Mouse (Mus musculus): ENCODE measurements around the gene Slc16a12. TPM values are rescaled to one million over a fixed set of nuclear protein-coding genes. Genes with fewer than 3 reads are reported as not detected.
A peak's percentile ranks its signal among the peaks of the same experiment; 100 is the strongest.
"Not testable (repeated sequence)": the region's sequence is repeated elsewhere in the genome, so short reads cannot be mapped to it uniquely, and the experiment has no call there.

The Slc16a12 gene
- polyA plus RNA-seq, 1 experiment from 2014 or later, result 5.3 TPM

- no peak for ATAC-seq
- peaks cover 9% of the 10 kb centered on the region for H3K36me3 ChIP-seq (ENCODE audit: control insufficient read depth, insufficient read depth)
- 74% methylated on average over 6 of the region's 6 CpGs for WGBS
These were observed 96.1 kb downstream of the Slc16a12 start for GRCm38 (mm10) chr19:34650997-34651396.

GRCm38 (mm10) chr19:34650276-34650675 is 96.8 kb downstream of the Slc16a12 start:
- Histone ChIP-seq H3K27me3 (replicated peaks; ENCODE audit: control insufficient read depth, insufficient read depth, low read length) (no peaks in the 10 kb centered on the region), H3K36me3 (ENCODE audit: control insufficient read depth, insufficient read depth) (peaks cover 9% of the 10 kb centered on the region), H3K4me2 (replicated peaks; ENCODE audit: low read depth) (no peak overlapping the region), H3K9me3 (ENCODE audit: control insufficient read depth) (no peaks in the 10 kb centered on the region), H3K4me1 (replicated peaks; ENCODE audit: control insufficient read depth, insufficient read depth, low read length) (no peaks in the 10 kb centered on the region), H3K9ac (ENCODE audit: low read depth, low read length) (no peak overlapping the region), H3K27ac (ENCODE audit: low read depth, low read length) (no peak overlapping the region), H3K4me3 (ENCODE audit: low read depth, low read length) (no peak overlapping the region)
- ATAC-seq, result no peak
- TF ChIP-seq CTCF (IDR thresholded peaks at IDR 0.05; ENCODE audit: low read depth), result no peak
- WGBS, result 74% methylated on average over 3 of the region's 3 CpGs

More at GRCm38 (mm10) chr19:34650997-34651396, 96.1 kb downstream of the Slc16a12 start:
- Histone ChIP-seq H3K9ac (ENCODE audit: low read depth, low read length) (no peak overlapping the region), H3K27ac (ENCODE audit: low read depth, low read length) (no peak overlapping the region), H3K9me3 (ENCODE audit: control insufficient read depth) (no peaks in the 10 kb centered on the region), H3K4me3 (ENCODE audit: low read depth, low read length) (no peak overlapping the region), H3K4me2 (replicated peaks; ENCODE audit: low read depth) (no peak overlapping the region), H3K27me3 (replicated peaks; ENCODE audit: control insufficient read depth, insufficient read depth, low read length) (no peaks in the 10 kb centered on the region), H3K4me1 (replicated peaks; ENCODE audit: control insufficient read depth, insufficient read depth, low read length) (no peaks in the 10 kb centered on the region)
- TF ChIP-seq CTCF (IDR thresholded peaks at IDR 0.05; ENCODE audit: low read depth), result no peak

- 82% methylated on average over 6 of the region's 8 CpGs for WGBS
- not testable (repeated sequence) for H3K27ac ChIP-seq (ENCODE audit: low read depth, low read length); H3K27me3 ChIP-seq (replicated peaks; ENCODE audit: control insufficient read depth, insufficient read depth, low read length); H3K9ac ChIP-seq (ENCODE audit: low read depth, low read length); H3K36me3 ChIP-seq (ENCODE audit: control insufficient read depth, insufficient read depth); ATAC-seq; H3K4me1 ChIP-seq (replicated peaks; ENCODE audit: control insufficient read depth, insufficient read depth, low read length); H3K4me3 ChIP-seq (ENCODE audit: low read depth, low read length); H3K4me2 ChIP-seq (replicated peaks; ENCODE audit: low read depth); H3K9me3 ChIP-seq (ENCODE audit: control insufficient read depth)
These were observed 99.5 kb downstream of the Slc16a12 start for GRCm38 (mm10) chr19:34647630-34648029.

GRCm38 (mm10) chr19:34642616-34643015 is 104.5 kb downstream of the Slc16a12 start:
- H3K27ac ChIP-seq (ENCODE audit: low read depth, low read length), result no peak overlapping the region
- 39% methylated on average over 5 of the region's 5 CpGs for WGBS
- no peaks in the 10 kb centered on the region for H3K9me3 ChIP-seq (ENCODE audit: control insufficient read depth)
- no peaks in the 10 kb centered on the region for H3K36me3 ChIP-seq (ENCODE audit: control insufficient read depth, insufficient read depth)
- H3K9ac ChIP-seq (ENCODE audit: low read depth, low read length), result no peak overlapping the region
- no peak for TF ChIP-seq CTCF (IDR thresholded peaks at IDR 0.05; ENCODE audit: low read depth)
- peak; percentile 14; the same call in 1 of the 2 replicates for ATAC-seq
- 0 out of 2 replicates have a peak, but pooled peaks cover 3% of the 10 kb centered on the region for H3K4me1 ChIP-seq (replicated peaks; ENCODE audit: control insufficient read depth, insufficient read depth, low read length)
- H3K4me3 ChIP-seq (ENCODE audit: low read depth, low read length), result peak overlapping the region; percentile 24; the same call in 1 of the 2 replicates
- H3K27me3 ChIP-seq (replicated peaks; ENCODE audit: control insufficient read depth, insufficient read depth, low read length), result no peaks in the 10 kb centered on the region
- peak overlapping the region; percentile 65 for H3K4me2 ChIP-seq (replicated peaks; ENCODE audit: low read depth)

GRCm38 (mm10) chr19:34640623-34641022 is 106.5 kb downstream of the Slc16a12 start, which contains the start of the genes Ifit1bl2 and Ifit1:
Gene Ifit1bl2, minus strand, starts transcription at chr19:34640743.
Gene Ifit1, plus strand, starts transcription at chr19:34640871.
- 9% methylated on average over 4 of the region's 4 CpGs for WGBS
- peak; percentile 74 for ATAC-seq
- TF ChIP-seq CTCF (IDR thresholded peaks at IDR 0.05; ENCODE audit: low read depth), result 0 out of 2 replicates have a peak, but pooled peaks have one; percentile 9
- peak within 1 kb of the TSS; percentile 41 for H3K27ac ChIP-seq (ENCODE audit: low read depth, low read length)
- H3K4me1 ChIP-seq (replicated peaks; ENCODE audit: control insufficient read depth, insufficient read depth, low read length), result 0 out of 2 replicates have a peak, but pooled peaks cover 3% of the 10 kb centered on the region
- peak within 1 kb of the TSS; percentile 24 for H3K4me3 ChIP-seq (ENCODE audit: low read depth, low read length)
- H3K9ac ChIP-seq (ENCODE audit: low read depth, low read length), result peak within 1 kb of the TSS; percentile 43
- H3K9me3 ChIP-seq (ENCODE audit: control insufficient read depth), result no peaks in the 10 kb centered on the region
- H3K36me3 ChIP-seq (ENCODE audit: control insufficient read depth, insufficient read depth), result no peaks in the 10 kb centered on the region
- peak within 1 kb of the TSS; percentile 65 for H3K4me2 ChIP-seq (replicated peaks; ENCODE audit: low read depth)
- no peaks in the 10 kb centered on the region for H3K27me3 ChIP-seq (replicated peaks; ENCODE audit: control insufficient read depth, insufficient read depth, low read length)

- no peaks in the 10 kb centered on the region for H3K9me3 ChIP-seq (ENCODE audit: control insufficient read depth)
- H3K4me1 ChIP-seq (replicated peaks; ENCODE audit: control insufficient read depth, insufficient read depth, low read length), result 0 out of 2 replicates have a peak, but pooled peaks cover 3% of the 10 kb centered on the region
- 10% methylated on average over 3 of the region's 3 CpGs for WGBS
- peak; percentile 87 for TF ChIP-seq CTCF (IDR thresholded peaks at IDR 0.05; ENCODE audit: low read depth)
- no peak overlapping the region for H3K9ac ChIP-seq (ENCODE audit: low read depth, low read length)
- H3K27me3 ChIP-seq (replicated peaks; ENCODE audit: control insufficient read depth, insufficient read depth, low read length), result no peaks in the 10 kb centered on the region
- H3K36me3 ChIP-seq (ENCODE audit: control insufficient read depth, insufficient read depth), result no peaks in the 10 kb centered on the region
- H3K4me3 ChIP-seq (ENCODE audit: low read depth, low read length), result no peak overlapping the region
- no peak overlapping the region for H3K27ac ChIP-seq (ENCODE audit: low read depth, low read length)
- ATAC-seq, result no peak
- H3K4me2 ChIP-seq (replicated peaks; ENCODE audit: low read depth), result no peak overlapping the region
These were observed 110.0 kb downstream of the Slc16a12 start for GRCm38 (mm10) chr19:34636933-34637557.

All from intestine, postnatal 0 days (tissue).